Mouse (Mus musculus): ENCODE measurements at regions not wholly inside any gene's neighbourhood (a gene's known extent, or its start where the extent isn't known, plus 50 kb on each side); places are given as distances from the start of the nearest gene placed in this dataset.
"Not testable (repeated sequence)": the region's sequence is repeated elsewhere in the genome, so short reads cannot be mapped to it uniquely, and the experiment has no call there.

DNA sequence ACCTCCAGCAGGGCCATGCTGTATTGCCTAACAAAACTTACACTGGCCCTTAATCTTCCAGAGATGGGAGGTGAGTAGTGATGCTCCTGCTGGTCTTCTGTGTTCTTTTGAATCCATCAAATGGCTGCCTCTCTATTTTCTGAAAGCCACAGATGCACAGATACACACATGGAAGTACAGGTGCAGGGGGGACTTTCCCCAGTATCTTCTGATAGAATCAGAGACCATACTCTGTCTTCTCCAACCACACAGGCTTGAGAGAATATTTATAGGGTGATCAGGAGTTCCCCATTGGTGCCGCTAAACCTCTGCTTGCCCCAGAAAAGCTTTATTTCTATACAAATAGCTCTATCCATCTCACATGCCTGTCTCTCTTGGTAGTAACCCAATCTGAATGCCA lies 133.5 kb upstream of the Tbl1xr1 start:
- no peak for DNase-seq

DNA sequence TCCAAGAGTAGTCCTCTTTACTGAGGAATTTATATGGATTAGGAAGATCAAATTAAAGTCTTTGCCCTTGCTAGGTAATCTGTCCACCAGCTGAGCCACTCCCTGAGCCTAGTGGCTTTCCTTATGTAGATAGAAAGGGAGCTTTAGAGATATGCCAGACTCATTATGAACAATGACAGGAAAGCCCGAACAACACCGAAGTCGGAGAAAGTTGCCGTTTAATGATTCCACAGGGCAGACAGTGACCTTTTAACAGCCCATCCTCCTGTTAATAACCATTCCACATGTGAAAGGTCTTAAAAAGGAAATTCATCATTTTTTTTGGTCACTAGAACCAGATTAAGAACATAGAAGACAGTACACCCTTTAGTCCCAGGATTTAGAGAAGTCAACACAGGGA lies 130.7 kb upstream of the Tbl1xr1 start:
- no peak for DNase-seq

DNA sequence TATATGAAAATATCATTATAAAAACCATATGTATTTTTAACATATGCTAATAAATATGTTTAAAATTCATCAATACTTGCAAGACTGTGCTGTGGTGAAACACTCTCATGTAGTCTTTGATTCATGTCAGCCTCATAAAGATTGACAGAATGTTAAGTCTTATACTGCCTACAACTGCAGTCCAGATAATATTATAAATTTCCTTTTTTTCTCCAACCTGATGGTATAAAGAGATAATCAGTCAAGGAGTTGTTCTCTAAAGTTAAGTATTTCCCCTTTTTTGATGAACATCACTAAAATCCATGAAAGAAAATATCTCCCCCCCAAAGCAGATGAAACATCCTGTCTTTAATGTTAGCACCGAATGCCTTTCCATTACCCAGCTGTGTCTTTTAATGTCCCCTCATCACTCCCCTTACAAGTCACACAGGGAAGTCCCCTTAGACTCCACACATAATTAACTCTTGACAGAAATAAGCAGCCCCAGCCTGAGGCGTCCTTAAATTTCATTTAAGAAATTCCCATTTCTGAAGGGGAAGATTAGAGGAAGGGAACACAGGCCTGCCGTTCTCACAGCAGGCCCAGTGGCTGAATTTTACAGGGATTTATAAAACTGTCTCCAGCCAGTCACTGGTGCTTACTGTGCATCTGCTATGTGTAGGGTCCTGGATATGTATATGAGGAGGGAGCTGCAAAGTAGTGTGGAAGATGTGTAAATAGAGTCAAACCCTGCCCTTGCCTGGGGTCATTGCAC lies 129.0 kb upstream of the Tbl1xr1 start:
- no peak for DNase-seq

DNA sequence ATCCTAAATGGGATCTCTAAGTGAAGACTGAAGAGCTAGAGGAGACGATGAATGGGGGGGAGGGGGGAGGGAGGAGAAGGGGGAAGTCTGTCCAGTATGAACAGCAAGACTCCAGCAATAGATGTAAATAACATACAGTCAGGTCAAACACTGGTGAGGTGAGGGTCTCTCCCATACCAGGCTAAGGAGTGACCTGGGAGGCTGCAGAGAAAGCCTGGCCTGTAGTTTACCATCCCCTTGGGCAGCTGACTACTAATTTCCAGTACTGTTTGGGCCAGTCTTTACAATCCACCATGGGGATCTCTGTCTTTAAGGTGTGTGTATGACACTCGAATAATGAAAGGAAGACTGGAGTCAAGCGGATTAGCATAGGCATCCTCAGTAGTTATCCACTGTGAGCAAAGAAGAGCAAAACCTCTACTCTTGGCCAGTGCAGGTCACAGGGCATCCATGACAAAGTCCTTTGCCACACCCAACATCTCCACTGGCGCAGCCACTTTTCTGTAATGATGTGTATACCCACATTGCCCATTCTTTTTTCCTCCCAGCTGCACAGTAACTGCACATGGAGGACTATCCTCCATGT lies 128.3 kb upstream of the Tbl1xr1 start:
- DNase-seq: no peak

DNA sequence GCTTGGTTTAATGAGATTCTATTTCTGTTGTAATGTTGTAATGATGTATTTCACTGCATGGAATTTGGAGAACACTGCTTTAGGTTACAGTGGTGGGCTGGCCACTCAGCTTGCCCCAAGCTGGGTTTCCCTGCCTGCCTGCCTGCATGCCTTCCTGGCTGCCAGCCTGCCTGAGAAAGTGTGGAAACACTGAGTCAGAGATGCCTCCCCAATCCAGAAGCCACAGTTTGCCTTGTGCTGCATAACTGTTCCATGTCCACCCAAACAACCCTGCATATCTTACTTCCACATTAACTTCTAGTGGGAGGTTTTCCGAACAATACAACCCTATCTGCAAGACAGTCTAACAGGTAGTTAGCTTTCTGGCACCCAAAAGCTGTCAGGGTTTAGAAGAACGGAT lies 127.0 kb upstream of the Tbl1xr1 start:
- DNase-seq: no peak

DNA sequence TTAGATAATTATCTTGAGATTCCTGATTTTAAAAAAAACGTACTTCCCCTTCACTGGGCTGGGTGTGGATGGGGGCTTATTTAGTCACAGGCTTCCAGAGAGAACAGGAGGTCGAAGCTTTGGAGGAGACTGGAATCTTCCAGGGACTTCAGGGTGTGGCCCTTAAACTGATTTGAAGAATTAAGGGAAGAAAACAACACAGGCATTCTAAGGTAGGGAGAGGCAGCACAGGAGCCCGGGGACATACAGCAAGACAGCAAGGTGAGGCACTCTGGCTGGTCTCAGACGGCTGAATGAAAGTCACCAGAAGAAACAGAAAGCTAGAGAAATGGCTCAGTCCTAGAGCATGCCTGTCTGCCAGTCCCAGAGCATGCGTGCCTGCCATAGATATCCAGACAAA lies 125.9 kb upstream of the Tbl1xr1 start:
- no peak for DNase-seq

DNA sequence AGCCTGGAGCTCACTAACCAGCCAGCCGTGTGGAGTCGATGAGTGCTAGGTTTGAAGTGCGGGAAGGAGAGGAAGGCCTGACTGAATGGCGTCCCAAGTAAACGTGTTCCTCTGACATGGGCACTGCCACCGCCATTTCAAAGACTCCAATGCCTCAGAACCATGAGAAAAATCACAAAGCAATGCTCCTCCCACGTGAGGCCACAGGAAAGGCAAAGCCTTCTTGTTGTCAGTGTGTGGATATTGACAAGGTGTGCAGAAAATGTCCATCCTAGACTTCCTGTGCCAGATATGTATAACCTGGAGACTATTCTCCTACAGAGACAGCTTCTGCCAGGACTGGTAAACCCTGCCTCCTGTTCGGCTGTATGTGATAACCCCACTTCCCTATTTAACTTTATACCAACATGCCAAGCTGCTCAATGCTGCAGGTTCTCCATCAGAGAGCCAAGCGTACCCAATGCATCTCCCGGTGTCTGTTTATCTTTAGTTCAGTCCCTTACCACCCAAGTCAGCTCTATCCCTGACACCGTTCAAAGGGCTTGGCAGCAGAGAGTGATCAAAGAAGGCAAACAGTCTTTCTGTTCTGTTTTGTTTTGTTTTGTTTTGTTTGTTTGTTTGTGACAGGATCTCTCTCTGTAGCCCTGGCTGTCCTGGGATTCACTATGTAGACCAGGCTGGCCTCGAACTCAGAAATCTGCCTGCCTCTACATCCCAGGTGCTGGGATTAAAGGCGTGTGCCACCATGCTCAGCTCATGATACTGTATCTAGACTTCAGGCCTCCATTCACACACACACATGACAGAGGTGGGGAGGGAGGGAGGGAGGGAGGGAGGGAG lies 124.8 kb upstream of the Tbl1xr1 start:
- DNase-seq: no peak

DNA sequence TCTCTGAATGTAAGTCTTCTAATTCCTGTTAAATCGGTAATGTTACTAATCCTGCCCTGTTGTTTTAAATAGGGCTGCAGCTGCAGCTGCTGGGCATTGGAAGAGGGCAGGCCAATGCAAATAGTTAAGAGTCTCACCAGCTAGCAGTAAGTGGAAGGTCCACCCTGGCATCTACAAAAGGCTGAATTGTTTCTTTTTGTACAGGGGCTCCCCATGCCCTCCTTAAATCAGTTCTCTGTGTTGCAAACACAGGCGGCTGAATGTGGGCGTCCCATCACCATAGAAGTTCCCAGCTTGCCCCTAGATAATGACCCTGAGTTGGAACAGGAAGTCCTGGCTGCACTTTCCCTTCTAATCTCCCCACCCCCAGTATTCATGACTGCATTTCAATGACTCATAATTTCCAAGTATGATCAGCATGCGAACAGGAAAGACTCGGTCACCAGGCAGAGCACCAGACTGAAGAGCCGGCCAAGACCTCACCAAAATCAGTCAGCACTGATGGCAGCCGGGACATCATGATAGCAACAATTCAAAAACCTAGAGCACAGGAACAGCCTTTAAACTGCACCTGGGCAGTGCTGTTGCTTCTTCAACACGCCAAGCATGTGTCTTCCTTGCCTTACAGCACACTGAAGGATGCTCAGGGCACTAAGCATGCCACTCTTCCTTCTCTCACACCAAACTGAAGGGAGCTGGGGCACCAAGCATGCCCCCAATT lies 123.6 kb upstream of the Tbl1xr1 start:
- no peak for DNase-seq

DNA sequence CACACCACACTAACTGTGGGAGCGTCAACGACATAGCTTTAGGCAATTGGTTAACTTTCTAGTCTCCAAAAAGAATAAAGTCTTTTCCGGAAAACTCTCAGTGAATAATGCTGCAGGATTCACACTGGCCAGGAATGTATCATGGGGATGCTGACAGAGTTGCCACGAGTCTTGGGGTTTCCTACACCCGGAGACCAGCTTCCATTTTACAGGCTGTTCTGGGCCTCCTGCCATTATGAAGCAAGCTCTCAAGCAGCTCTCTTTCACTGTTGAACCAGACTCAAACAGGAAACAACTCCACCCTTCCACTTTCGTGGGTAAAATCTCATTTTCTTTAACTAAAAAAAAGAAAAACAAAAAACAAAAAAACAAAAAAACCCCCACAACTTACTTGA lies 123.0 kb upstream of the Tbl1xr1 start:
- DNase-seq: no peak

DNA sequence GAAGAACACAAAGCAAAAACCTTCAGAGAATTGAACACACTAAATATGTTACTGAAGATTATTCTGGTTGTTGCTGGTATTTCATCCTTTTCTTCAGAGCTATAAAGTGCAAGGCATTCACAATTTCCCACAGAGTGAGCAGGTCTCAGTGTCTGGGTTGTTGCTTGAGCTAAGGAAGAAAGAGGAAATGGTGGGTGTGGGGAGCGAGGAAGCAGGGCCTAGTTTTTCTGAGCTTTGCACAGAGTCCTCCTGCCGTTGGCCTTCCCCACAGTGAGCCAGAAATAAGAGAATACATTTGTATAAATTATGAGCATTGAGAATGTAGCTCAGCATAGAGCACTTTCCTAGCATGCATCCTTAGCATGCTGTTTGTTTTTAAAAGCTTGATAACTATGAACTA lies 120.8 kb upstream of the Tbl1xr1 start:
- DNase-seq: no peak

DNA sequence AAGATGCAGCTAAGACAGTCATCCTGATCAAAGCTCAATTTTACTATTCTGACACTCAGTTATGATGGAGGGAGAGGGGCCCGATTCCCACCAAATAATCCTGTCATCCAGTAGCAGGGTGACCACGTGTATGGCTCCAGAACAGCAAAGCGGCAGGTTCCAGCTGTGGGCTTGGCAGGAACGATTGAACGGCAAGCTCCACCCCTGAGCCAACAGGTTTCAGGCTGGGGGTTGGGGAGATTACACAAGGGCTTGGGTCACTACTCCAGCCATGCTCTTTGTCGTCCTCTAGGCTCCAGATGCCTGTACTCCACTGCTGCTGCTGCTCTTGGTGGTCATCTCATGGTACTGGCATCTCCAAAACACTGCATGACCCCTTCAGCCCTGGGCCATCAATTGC lies 119.3 kb upstream of the Tbl1xr1 start:
- not testable (repeated sequence) for DNase-seq

DNA sequence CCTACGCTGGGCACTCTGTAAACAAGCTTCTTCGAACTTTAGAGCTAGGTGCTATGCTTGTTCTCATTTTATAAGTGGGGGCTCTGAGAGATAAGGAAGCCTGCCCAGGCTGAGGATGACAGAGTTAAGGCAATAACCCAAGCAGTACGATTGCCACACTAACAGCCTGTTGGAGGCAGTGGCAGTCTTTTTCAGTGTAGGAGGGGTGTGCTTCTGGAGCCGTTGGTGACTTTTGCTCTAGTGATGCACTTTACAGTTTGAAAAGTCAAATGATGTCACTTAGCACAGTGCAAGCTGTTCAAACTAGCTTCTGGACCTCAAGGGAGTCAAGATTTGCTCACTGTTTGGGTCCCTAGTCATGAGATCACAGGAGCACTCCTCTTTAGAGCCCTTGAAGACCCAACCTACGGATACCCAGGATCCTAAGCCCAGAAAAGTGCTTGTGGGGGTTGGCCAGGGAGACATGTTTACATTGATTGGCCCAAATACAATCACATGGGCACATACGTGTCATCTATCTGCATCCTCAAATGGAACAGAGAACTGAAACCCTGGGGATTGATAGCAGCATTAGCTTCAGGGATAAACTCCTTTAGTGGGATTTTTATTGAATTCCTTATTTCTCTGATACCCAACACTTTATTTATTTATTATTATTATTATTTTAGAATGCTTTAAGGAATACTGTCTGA lies 117.7 kb upstream of the Tbl1xr1 start:
- DNase-seq: no peak

DNA sequence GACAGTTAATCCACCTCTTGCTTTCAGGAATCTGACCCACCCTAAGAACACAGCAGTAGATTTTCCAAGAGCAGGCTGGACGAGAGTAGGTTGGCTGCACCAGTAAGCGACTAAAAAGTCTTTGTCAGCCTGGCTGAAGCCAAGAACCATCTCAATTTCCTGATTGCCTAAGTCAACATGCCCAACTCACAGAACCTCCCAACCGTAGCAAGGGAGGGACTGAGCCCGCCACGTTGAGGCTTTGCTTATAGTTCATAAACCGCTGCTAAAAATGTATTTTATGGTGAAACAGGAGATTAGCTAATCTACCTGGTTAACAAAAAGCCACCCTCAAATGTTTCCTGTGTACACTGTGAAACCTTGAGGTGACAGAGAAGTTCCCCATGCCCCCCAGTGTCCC lies 115.4 kb upstream of the Tbl1xr1 start:
- DNase-seq: no peak

DNA sequence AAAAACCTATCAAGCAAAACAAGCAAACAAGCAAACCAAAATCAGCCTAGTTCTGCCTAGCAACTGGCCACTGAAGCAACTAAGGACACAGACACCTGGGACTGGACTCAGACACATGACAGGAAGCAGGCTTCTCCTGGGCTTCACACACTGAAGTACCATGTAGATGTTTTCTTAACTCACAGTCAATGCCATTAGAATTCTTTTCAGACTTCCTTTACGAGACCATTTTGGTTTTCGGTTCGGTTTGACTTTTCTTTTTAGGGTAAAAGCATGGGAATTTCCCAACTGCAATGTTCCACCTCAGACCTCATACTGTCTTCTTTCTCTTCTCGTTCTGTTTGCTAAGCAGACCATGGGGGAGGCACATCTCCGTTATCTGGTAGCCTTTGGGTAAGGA lies 114.7 kb upstream of the Tbl1xr1 start:
- no peak for DNase-seq

DNA sequence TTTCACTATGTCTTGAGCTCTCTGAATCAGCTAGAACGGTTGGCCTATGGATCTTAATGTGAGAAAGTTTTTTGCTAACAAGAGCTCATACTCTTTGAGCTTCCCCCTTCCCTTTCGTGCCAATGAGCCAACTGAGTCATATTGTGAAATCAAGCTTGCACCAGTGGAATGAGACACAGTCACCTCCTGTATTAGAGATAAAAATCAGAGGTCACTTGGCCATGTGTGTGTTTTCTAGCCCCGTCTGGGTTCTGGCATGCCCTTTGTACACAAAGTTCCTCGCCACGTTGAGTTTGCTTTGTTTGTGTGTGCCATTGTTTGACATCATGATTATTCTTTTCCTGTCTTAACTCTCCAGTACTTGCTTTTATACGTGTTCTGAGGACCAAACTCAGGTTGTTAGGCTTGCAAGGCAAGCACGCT lies 114.1 kb upstream of the Tbl1xr1 start:
- no peak for DNase-seq

DNA sequence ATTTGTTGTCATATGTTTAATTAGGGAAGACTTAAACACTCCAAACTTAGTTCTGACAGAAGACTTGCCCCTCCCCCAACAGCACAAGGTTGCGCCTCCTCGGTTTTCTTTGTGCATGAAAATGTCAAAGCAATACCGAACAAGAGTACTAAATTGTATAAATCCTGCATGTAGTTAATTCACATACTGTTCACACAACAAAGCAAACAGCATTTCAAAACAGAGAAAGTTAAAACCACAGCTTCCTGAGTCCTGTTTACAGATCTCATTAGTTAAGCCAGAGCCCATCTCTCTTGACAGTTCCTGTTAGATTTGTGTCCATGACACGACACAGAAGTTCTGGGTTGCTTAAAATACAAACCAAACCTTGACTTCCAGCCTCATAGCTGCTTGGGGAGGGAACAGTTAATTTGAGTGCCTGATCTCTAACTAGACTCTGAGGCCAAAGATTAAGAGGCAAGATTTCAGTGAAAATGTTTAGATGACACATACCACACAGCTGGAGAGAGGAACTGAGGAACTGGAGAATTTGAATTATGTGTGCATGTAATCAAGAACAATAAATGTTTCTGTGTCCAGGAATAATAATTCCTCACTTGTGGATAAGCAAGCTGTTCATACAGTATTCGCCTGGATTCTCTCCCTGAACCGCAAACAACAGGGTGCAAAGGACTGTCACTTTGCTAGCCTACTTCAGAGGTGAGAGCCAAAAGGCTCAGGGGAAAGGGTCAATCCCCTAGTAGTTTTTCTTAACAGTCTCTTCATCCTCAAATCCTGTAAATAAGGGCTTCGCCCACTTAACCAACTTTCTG lies 113.3 kb upstream of the Tbl1xr1 start:
- DNase-seq: no peak

DNA sequence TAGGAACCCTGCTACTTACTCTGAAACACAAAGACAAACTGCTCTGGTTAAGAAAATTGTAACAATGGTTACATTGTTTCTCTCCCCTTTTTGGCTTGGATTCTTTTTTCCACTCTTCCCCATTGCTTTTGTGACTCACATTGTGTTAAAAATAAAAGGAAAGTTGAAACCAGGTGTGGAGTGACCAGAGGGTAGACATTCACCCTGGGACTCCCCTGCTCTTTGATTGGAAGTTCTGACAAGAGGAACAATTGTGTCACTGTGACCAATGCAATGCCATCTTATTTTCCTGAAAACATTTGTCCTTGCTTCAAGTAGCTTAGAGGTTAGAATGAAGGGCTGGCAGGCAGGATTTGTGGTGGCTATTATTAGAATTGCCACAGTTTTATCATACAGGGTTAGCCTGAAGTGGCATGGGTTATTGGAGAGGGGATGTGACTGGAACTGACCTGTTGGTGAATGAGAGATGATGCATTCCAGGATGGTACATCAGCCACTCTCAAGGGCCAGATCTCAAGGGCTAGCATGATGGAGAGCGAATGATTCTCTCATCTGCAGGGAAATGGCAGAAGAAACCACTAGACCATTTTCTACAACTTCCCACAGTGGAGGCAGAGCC lies 112.6 kb upstream of the Tbl1xr1 start:
- no peak for DNase-seq

DNA sequence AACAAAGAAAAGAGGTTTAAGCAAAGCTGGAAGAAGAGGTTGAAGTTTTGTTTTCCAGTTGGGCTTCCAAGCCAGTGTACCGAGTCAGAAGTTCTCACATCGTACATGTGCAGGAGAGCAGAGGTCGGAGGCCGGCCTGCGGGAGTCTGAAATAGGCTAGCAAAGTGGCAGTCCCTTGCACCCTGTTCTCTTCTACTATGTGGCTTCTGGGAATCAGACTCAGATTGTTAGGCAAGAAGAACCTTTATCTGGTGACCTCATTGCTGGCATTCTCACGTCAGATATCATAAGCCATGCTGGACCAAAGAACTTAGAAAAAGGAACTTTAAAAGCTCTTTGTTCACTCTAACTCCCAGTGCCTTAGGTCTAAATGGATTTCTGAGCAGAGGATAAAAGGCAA lies 112.0 kb upstream of the Tbl1xr1 start:
- no peak for DNase-seq

DNA sequence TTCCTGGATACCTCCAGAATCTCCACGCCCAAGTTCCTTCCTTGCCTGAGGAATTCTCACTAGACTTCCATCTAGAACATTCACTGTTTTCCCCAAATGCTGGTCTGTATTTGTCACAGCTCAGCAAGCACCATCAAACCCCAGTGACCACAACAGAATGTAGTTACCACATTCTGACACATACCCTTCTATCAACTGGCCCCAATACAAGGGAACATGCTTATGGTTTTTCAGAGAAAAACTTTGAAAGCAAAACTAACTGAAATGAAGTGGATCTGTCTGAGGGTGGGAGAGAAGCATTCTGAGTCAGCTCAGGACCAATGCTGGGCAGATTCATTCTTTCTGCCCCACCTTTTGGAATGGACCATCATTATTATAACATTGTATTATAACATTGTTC lies 110.9 kb upstream of the Tbl1xr1 start:
- no peak for DNase-seq

DNA sequence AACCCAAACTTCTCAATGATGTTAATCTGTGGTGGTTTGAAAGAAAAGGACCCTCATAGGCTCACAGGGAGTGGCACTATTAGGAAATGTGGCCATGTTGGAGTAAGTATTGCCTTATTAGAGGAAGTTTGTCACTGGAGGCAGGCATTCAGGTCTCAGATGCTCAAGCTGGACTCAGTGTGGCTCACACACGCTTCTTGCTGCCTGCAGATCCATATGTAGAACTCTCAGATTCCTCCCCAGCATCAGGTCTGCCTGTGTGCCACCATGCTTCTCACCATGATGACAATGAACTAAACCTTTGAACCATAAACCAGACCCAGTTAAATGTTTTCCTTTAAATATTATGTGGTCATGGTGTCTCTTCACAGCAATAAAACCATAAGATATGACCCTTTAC lies 104.7 kb upstream of the Tbl1xr1 start:
- no peak for DNase-seq

DNA sequence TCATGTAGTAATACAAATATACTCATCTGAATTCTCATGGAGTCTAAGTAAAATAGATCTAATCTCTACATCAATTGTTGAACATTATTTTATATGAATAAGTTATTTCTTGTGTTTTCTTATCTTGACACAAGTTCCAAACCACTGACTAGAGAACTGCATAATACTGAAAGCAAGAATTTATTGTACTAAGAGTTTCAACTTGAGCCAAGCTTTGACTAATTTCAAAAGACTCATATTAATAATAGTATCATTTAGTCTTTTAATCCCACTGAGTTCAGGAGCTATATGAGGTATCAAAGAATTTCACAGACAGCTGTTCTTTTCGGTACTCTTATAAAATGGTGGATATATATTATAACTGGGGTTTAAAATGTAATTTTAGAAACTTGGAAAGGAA lies 103.3 kb upstream of the Tbl1xr1 start:
- DNase-seq: no peak
